Mouse (Mus musculus) kidney, postnatal 36 days (tissue): Measurements from ENCODE around the gene Sfrp2.
A peak's percentile ranks its signal among the peaks of the same experiment; 100 is the strongest.

Source experiments
- DNase-seq, 2 experiments: peaks; one replicate each; pipeline ENCODE4 v3.0.0; 2021 to 2022; ENCODE audit warnings: mixed read lengths in 2 of 2

The Sfrp2 gene

GRCm38 (mm10) chr3:83773281-83773680 lies 7.2 kb downstream of the Sfrp2 start:
- no peak for DNase-seq

- no peak for DNase-seq
These were observed 9.3 kb downstream of the Sfrp2 start for GRCm38 (mm10) chr3:83775403-83775802.

GRCm38 (mm10) chr3:83781460-83782222 lies 15.5 kb downstream of the Sfrp2 start:
- no peak for DNase-seq

DNA sequence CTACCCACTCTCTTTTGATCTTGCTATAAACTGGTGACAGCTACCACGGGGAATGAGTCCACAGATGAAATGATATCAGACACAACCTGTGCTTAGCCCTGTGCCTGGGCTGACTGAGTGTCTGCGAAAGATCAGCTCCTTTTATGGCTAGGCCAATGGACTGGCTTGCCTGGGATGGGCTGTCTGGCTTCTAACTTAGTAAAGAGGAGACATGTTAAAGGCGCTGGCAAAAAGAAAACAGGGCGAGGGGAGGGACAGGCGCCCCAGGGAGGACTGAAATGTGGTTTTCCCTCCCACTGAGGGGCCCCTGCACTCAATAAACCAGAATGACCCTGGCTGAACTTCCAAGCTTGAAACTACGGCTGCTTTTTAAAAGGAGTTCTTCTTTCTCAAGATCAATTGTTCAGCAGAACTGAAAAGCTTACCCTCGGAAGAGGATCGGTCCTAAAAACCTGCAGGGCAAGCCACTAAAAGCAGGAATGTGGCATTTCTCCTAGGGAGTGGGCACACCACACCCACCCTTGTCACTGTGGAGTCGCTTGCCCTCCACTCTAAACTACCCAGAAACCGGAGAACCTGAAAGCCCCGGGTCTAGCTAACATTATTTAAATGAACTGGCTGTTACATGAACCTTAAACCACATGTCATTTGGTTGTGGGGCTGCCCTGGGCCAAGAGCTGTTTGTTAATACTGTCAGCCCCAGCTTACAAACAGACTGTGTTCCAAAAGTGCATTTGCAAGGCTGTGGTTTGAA lies 17.8 kb downstream of the Sfrp2 start:
- DNase-seq = no peak

GRCm38 (mm10) chr3:83784726-83785125 lies 18.6 kb downstream of the Sfrp2 start:
- no peak for DNase-seq

GRCm38 (mm10) chr3:83787086-83787485 lies 21.0 kb downstream of the Sfrp2 start:
- no peak for DNase-seq

GRCm38 (mm10) chr3:83787776-83788305 lies 21.7 kb downstream of the Sfrp2 start:
- DNase-seq = no peak

- peak in 1 of 2 experiments; percentile 35 for DNase-seq
These were observed 23.7 kb downstream of the Sfrp2 start for GRCm38 (mm10) chr3:83789651-83790451.

DNA sequence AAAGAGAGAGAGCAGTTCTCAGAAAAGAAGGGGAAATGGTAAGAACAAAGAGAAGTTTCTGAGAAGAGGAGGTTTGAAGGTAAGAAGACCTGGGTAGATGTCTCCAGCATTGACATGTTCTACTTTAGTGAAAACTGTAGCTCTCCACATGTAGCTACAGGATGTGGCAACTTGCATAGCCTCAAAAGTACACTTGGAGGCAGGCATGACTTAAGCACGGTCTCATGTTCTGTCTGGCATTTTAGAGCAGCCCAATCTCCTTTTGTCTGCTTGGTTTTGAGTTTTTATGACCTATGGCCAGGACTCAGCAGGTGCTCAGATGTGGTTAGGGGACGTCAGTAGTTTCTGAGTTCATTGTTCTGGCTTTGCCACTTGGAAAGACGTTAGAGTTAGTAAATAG lies 25.3 kb downstream of the Sfrp2 start:
- no peak for DNase-seq

DNA sequence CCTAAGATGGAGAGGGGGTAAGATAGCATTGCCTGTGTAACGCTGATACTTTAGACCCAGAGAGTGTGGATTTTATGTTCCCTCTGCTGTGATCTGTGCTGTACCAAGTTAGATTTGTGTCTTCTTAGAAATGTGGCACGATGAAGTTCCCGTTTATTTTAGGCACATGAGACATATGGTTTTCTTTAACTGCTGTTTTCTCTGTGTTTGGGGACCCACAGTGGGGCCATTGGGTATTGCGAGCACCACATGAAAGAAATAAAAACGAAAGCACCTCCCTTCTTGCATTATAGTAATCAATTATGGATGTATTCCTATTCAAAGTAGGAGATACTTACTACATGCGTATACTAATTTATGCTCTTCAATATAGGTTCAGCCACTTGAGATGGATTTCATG lies 31.0 kb downstream of the Sfrp2 start:
- no peak for DNase-seq

DNA sequence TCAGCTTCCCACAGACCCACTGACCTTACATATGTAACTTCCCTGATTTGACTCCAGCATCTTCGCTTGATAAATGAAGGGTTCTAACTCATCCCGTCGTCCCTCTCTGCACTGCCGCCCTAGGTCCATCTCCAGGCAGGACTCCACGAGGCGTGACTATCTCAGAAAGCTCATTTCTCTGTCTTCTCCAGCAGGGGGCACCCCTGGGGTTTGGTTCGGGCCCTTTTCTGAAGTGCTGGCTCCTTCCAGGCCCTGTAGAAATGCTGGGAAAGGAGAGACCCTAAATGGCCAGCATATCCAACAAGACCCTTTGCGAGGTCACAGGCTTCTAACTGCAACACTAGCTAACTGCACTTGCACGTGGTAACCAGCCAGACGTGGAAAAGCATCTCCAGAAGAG lies 31.7 kb downstream of the Sfrp2 start:
- peak; percentile 19 to 75 for DNase-seq

DNA sequence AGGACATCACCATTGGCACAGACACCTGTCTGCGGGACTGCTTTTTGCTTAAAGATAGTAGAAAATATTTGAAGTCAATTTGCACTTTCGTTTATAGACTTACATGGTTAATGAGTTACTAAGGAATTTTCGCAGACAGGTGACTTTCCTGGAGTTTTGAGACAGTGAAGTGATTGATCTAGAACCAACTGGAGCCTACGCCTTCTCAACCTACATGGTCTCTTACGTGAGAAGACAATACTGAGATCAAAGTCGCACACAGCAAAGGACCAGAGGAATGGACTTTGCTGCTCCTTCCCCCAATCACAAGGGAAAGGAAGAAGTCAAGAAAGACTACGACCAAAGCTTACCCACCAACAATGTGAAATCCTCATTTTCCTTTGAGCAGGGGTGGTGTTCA lies 33.4 kb downstream of the Sfrp2 start:
- no peak for DNase-seq

- DNase-seq = no peak
These were observed 35.6 kb downstream of the Sfrp2 start for GRCm38 (mm10) chr3:83801649-83802155.

DNA sequence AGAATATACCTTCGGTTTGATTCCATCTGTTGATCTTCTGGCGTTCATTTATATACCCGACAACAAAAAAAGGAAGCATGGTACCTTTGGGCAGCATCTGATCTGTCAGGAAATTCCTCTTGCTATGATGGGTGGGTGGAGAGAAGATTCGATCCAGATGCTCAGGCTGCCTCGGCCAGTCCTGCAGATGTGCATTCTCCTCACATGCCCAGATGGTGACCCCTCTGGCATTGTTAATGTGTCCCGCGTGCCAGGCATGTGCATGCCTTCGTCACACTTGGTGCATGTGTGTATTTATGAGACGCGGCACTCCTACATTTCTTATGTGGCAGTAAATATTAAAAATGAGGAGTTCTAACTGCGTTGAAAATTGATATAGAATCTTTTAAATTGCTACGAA lies 42.4 kb downstream of the Sfrp2 start:
- no peak for DNase-seq

GRCm38 (mm10) chr3:83811987-83812386 lies 45.9 kb downstream of the Sfrp2 start:
- no peak for DNase-seq

DNA sequence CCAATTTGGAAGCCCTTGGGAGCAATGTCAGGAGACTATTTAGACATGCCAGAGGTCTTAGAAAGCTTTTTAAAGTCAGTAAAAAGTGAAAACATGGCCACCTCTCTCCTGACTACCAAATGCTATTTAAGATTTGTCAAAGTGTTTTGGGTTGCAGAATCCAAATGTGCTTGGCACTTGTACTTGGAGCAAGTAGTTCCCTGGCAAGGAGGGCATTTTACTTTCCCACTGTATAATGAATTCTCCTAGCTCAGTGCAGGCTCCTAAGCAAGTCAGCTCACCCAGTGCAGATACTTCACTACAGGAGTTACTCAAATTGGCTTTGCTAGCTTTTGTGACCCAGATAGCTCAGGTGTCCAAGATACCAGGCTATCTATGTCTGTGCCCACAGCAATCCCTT lies 46.7 kb downstream of the Sfrp2 start:
- DNase-seq = no peak

- DNase-seq = no peak
These were observed 50.3 kb downstream of the Sfrp2 start for GRCm38 (mm10) chr3:83816372-83816925.

GRCm38 (mm10) chr3:83823774-83824173 lies 57.7 kb downstream of the Sfrp2 start:
- DNase-seq = no peak
